Mouse (Mus musculus) thymus, postnatal 36 days (tissue): Measurements from ENCODE around the gene Klhl30.
A peak's percentile ranks its signal among the peaks of the same experiment; 100 is the strongest.

Experiments used
- DNase-seq, 2 experiments: peaks; one replicate each; pipeline ENCODE4 v3.0.0; 2022; ENCODE audit warnings: mixed read lengths in 2 of 2

The Klhl30 gene

DNA sequence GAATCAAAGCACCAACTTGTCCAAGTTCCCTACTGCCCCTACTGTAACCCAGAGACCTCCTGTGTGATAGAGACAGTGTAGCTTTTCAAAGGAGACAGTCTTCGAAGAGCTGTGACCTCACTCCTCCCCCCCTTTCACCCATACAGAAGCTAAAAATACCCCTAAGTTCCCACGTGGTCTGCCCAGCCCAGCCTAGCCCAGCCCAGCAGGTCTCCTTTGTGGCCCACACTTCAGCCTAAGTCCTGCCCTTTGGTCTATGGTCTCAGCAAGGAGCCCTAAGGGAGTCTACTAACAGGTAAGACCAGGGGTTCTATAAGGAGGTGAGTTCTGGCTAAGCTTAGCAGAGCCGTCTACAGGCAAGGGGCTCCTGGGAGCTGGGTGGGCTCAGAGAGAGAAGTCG is at the start of gene Klhl30:
Gene Klhl30, plus strand, starts transcription at position 176 of the 400 bp plus-strand sequence.
- no peak for DNase-seq

DNA sequence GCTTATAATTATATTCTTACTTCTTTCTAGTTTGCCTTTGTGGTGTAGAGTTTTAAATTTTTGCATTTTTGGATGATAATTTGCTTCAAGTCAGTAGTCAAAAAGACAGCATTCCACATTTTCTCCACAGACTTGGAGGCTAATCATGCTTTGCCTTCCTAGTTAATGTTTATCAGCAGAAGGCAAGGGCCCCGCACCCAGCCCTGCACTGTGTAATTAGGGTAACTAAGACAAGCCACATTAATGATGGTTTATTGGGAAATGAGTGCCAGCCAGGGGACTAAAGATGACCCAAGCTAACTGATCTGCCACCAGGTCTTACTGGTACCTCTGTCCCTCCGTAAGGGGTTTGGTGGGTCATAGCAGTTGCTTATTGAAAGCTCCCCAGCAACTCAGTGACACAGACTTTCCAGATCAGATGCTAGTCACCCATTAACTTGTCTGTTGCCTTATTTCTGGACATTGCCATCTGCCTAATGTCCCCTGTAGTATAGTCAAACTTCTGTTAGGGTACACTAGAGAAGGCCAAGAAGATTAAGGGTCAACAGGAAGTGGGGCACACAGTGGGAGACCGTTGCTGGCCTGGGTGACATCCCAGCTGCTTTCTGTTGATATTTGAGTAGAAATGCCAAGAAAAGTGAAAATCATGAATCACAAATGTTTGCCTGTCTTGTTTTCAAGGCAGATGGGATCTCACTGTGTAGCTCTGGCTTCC is 49.5 kb upstream of the Klhl30 start:
- DNase-seq, result no peak

DNA sequence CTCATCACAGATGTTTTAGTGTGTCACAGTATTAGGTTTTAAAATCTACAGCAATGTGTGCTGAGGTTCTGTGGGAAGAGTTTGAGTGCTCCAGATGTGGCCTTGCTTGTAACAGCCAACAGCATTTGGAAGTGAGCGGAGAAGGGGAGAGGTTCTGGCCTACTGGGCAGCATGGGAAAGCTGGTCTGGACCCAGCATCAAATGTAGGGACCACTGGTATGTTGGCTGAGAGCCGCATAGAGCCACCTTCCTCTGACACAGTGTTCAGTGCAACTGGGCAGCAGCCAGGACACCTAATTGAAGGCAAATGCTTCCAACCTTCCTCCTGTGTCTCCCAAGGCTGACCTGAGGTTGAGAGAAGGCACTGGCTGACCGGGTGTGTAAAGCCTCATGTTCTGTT is 48.8 kb upstream of the Klhl30 start:
- DNase-seq, result no peak

DNA sequence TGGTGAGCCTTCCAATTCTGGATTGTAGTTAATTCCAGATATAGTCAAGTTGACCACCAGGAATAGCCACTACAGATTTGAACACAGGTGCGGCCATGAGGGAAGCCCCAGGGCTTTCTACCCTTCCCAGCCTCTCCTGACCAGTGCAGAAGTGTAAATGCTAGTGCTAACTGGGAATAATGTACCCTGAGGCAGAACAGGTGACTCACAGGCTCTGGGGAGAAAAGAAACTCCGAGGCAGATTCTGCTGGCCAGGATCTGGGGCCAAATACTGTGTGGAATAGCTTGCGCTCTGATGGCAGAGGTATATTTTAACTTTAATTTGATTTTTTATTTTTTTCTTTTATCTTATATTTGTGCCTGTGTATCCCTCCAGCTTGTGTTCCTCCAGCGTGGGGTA is 46.2 kb upstream of the Klhl30 start:
- no peak for DNase-seq

DNA sequence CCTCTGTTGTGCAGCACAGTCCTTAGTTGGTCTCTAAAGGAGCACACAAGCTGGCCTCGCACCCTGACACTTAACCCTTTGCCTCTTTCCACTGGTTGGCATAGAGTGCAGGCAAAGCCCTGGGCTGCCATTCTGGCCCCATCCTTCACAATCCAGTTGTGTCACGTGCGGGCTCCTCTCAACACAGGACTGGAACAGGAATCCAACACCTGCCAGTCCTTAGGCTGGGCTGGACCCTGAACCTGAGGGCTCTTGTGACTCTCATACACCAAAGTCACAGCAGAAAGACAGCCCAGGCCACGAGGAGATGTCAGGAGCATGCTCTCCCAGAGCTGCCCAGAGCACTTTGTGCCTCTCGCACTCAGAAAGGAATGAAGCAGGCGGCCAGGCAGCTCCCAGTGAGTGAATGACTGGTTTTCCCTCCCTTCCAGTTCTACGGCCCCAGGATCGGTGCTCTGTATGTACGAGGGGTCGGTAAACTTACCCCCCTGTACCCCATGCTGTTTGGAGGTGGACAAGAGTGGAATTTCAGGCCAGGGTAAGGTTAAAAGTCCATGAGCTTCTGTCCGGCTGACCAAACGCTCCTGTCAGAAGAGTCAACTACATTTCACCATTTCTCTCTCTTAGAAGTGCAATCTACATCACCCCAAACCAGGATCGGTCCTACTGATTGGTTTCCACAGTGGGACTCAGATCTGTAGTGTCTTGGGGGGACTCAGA is 41.3 kb upstream of the Klhl30 start:
- DNase-seq, result no peak

DNA sequence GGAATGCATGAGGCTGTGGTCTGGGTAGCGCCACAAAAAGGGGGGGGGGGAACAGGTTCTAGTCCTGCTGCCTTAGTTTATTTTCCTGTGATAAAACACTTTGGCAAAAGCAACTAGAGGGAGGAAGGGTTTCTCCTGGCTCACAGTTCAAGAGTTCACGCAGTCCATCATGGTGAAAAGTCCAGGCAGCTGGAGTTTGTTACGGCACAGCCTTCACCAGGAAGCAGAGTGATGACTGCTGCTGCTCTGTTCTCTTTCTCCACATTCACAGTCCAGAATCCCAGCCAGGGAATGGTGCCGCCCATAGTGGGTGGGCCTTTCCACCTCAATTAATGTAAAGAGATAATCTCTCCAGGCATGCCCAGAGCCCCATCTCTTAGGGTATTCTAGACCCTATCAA is 38.5 kb upstream of the Klhl30 start:
- no peak for DNase-seq

DNA sequence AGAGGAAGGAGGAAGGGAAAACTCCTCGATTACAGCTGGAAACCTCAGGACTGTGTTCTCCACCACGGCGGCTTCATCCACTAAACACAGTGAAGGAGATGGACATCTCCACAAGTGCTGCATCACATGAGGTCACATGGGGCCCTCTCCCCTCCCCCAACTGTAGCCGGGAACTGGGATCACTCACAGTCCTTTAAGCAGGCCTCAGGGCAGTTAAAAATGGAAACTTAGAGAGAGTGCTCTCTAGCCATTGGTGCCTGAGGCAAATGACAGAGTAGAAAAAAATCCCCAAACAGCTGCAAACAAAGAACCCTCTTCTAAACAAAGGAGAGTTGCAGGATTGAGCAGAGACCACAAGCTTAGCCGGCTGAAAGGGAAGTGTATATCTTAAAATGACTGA is 37.6 kb upstream of the Klhl30 start:
- DNase-seq, result no peak

DNA sequence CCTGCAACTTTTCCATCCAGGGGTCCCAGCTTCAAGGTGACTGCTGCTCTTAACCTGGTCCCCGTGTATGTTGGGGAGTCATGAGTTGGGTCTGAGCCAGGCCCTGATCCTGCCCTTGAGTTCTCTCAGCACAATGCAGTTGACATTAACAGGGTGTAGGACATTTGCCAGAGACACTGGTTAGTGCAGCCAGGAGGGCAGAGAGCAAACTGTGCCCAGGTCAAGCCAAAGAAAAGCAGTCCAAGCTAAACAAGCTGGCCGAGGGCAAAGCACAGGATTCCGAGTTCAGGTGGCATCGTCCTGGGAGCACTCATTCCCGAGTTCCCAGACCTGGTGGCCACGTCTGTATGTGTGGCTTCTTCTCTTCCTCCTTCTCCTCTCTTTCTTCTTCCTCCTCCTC is 33.2 kb upstream of the Klhl30 start:
- DNase-seq, result no peak

DNA sequence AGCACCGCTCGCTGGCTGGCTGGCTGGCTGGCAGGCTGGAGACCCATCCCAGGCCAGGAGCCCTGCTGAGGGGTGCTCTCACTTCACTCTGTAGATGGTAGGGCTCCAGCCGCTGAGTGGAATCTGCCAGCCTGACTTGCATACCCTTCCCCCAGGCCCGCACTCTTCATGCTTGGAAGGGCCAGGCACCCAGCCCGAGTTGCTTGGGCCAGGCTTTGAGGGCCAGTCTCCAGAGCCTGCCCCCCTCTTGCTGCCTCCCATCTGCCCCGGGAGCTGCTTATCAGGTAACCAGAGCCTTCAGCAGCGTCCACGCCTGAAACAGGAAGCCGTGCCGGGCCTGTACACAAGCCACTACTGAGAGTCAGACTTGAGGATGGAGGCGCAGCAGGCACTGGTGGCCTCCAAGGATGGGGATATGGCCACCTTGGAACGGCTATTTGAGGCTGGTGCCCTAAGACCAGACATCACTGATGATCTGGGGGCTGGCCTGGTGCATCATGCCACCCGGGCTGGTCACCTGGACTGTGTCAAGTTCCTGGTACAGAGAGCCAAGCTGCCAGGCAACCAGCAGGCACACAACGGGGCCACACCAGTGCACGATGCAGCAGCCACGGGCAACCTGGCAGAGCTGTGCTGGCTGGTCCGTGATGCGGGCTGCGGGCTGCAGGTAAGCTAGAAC is 28.9 kb upstream of the Klhl30 start, which contains the start of gene Espnl:
Gene Espnl, plus strand, starts transcription at position 316 of the 679 bp plus-strand sequence.
- no peak for DNase-seq

DNA sequence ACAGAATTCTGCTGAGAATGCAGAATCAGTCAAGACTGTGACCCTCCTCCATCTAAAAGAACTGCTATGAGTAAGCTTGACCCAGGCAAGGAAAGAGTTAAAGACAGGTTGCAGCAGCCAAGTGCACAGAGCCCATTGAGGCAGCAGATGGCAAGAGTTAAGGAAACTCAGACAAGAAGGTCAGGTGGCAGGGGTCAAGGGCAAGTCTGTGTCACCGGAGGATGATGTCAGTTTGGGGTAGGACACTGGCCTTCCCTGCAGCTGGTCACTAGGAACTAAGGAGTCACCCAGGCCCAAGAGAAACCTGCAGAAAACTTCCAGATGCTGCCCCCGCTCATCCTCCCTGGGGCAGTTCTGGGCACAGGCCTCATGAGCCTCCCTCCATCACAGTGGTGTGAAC is 26.2 kb upstream of the Klhl30 start:
- no peak for DNase-seq

DNA sequence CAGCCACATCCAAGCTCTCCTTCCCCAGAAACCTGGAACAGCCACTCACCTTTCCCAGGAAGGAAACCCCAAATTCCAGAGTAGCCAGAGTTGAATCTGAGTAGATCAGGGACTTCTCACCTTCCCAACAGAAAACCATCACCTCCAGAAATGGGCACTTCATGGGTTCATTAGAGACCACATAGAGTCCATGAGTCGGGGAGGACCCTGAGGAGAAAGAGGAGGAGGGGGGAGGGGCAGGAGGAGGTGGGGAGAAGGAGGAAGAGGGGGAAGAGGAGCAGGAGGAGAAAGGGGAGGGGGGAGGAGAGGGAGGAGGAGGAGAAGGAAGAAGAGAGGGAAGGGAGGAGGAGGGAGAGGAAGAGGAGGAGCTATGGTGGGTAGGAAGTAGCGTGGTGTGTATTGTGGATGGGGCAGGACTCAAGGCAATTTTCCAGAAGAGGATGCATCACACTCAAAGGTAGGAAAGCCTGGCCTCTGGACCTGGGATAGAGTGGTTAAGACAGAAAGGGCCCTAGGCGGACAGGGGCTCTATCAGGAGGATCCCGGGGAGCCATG is 25.3 kb upstream of the Klhl30 start:
- no peak for DNase-seq

DNA sequence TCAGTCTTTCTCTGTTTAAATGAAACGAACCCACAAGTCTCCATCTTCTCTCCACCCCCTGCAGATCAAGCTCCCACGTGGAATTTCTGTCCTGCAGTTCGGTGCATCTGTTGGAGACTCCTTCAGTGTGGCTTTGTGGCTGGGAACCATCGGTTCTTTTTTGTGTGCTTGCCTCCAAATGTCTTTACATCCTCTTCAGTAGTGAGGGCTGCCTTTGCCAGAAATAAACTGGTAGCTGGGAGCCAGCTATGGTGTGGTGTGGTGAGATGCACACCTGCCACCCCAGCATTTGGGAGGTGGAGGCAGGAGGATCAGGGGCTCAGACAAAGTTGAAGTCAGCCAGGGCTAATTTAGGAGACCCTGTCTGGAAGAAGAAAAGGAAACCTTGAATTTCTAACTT is 18.7 kb upstream of the Klhl30 start:
- DNase-seq, result no peak

DNA sequence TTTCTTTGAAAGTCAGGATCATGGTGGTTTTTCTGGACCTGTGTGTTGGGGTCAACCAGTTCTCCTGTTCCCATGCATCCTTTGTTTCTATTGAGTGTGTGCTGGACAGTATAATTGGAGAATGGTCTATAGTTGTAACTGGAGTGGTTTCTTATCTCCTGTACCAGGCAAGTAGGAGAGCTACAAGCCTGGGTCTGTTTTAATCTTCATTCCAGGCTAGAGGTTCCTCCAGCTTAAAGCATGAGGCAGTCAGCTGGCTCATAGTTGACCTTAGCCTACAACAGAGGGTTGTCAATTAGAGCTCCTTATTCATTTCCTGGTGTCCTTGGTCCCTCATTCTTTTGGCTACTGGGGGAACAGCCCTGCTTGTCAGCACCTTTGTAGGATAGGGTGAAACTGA is 17.2 kb upstream of the Klhl30 start:
- DNase-seq, result no peak

DNA sequence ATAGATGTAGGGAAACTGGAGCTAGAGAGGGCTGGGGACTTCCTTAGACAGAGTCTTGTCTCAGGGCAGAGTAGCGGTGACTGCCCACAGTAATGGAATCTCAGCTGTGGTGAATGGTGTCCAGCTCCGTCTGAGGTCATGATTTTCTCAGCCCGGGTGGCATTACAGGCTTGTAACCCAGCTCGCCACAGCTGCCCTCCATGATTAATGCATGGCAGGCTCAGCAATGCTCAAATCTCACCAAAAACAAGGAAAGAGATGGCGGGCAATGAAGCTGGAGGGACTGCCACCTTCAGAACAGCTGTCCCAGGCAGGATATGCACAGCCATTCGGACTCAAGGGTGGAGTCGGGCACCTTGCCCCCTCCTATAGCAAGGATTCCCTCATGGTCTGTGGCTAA is 13.5 kb upstream of the Klhl30 start:
- DNase-seq, result no peak

DNA sequence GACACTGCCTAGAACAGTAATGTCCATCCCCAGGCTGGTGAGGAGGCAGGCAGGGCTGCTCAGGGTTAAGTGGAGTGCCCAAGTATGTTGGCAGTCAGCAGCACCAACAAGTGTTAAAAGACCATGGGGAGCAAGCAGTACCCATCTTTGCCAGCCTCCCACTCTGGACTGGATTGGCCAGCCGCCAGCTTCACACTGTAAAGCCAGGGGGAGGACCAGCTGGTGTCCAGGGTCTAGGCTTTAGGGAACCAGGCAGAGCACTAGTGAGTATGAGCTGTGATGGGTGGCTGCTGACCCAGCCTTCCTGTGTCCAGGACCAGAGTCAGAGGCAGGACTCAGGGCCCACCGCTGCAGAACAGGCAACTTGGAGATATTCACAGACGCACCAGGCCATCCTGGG is 6.8 kb upstream of the Klhl30 start:
- no peak for DNase-seq

DNA sequence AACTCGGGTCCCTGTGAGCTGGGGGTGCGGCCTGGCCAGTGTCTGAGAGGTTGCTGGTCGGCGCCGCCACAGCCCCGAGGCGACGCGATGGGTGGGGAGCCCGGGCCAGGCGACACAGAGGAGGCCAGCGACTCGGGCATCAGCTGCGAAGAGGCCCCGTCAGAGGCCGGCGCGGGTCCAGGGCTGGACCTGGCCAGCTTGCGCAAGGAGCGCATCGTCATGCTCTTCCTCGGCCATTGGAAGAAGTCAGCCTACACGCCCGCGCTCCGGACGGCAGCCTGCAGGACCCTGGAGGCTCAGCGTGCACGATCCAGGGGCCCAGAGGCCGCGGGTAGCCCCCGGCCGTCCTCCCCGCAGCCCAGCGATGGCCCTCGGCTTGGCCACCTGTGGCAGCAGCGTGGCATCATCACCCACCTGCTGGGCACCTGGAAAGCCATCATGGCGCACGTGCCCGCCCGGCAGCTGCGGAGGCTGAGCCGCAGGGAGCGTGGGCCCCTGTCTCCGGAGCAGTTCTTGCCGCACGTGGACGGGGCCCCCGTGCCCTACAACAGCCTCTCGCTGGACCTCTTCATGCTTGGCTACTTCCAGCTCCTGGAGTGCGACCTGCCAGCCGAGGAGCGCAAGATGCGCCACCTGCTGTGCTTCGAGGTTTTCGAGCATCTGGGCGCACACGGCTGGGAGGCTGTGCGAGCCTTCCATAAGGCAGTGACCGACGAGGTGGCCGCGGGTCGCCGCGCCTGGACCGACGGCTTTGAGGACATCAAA is 5.7 kb upstream of the Klhl30 start:
- no peak for DNase-seq

DNA sequence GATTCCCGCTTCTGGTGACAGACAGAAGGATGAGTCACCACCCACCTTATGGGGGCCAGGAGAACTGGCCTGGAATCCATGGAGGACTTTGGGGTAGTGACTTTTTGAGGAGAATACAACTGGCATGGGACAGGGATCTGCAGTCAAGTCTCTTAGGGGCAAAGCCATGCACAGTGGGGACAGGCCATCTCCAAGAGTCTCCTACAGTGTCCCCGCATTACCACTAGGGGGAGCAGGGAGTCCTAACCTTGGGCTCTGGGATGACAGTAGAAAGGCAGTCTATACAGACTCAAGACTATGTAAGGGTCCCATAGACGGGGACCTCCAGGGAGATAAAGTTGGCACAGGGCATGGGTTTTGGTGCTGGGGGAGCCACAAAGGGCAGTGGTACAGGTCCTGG is 3.9 kb upstream of the Klhl30 start:
- DNase-seq, result peak; percentile 55

DNA sequence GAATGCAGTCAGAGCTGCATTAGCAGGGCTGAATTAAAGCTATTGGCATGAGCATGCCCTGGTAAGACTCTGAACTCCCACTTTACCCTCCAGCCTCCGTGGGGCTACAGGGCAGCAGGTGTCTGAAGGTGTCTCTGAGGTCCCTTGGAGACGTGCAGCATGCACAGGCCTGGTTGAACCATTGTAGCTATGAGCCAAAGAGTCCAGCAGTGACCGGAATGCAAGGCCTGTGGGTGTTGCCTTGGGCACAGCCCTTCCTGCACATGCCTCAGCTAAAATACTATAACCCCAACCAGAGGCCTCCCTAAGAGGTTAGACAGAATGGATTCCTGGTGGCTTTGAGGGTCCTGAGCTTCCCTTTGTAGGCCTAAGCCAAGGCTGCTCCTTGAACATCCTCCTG is 433 bp downstream of the Klhl30 start:
- no peak for DNase-seq

DNA sequence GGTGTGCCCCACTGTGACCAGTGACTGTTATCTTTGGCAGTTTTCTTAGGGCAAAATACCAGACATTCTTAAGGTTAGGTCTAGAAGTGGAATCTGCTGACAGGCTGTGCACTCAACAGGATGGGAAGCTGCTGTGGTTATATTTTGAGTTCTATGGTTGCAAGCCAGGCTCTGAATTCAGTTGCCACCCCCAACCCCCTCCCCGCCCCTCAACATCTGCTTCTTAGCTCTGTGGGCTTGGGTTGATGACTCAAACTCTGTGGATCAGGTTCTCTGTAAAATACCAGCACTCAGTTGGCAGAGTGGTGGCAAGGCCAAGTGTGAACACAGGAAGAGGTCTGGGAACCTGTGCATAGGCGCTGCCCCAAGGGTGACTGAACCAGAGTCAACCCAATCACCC is 1.5 kb downstream of the Klhl30 start:
- no peak for DNase-seq

DNA sequence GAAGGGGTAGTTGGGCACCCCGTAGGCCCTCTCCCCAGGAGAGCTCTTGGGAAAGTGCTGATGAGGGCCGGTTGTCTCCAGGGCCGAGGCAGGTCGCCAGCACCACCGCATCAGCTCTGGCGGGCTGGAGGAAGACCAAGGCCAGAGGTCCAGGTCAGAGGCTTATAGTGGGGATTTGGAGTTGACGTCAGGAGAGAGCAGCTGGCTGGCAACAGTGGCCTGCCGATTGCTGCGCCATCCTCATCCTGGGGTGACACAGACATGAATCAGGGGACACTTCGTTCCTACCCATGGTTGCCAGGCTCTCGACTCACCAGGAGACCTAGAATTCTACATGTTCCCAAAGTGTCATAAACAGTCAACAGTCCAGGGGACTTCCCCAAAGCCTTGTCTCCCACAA is 5.3 kb downstream of the Klhl30 start:
- DNase-seq, result no peak

DNA sequence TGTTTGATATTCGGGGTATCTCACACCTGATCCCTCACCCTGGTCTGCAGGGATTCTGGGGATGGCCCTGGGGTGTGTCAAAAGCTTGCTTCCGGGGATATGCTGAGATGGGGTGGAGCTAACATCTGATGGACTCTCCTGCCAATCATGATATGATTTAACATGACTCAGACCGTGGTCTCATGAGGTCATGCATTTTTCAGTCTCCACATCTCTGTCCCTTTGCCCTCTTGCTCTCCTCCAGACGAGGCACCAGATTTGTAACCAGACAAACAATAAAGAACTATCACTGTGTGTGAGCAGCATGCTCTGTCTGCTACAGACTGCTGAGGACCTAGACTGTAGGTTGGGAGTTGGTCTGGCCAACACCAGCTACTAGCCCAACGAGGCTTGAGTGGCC is 11.3 kb downstream of the Klhl30 start:
- DNase-seq, result no peak

DNA sequence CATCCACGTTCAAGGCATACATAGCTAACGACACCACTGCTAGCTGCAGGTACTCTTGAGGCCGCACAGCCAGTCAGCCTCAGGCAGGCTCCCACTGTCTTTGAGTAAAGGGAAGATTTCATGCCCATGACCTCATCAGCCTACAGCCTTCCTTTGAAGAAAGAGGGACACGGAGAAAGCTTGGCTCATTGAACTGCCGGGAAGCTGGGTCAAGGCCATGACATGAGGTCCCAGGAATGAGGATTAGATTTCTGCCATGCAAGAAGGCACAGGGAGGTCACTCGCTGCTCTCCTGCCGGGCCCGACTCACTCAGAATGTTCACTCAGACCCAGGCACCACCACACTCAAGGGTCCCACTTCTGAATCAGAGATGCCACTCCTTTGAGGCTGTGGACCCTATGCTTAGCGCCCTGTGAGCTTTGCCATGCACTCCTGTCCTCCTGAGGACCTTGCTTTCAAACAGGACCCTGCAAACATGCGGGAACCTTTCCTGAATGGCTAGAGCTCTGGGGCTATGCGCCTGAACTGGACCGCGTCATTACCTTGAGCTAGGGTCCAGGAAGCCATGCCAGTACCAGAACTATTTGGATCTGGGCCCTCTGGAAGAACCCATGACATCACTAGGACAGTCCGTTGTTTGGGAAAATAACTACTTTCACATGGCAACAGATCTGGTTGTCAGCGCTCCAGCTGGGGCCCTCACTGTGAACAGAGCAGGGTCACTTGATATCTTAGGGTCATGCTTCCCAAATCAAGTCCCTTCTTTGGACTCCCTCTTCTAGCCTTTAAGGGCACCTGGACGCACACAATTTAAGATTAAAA is 14.2 kb downstream of the Klhl30 start:
- no peak for DNase-seq
